Comparison of ENCODE assay signal across 9 mouse cellular contexts in the genomic region with DNA sequence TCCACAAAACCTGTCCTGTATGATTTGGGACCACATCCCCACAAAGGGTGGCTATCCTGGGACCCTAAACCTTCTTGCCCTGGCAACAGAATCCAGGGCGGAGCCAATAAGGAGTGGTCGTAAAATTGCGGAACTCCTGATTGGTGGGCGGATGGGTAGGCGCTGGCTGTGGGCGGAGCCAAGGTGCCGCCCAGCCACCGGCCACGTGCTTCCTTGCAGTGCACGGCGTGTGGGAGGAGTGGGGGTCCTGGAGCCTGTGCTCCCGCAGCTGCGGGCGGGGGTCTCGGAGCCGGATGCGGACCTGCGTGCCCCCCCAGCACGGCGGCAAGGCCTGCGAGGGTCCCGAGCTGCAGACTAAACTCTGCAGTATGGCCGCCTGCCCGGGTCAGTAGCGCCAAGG. TPM values are rescaled to one million over a fixed set of nuclear protein-coding genes. Genes with fewer than 3 reads are reported as not detected.
A peak's percentile ranks its signal among the peaks of the same experiment; 100 is the strongest.
DNase-seq lines count a peak whose midpoint lies in the region; ATAC-seq and TF ChIP-seq lines count a peak whose summit lies in the region.
"Had no signal": no experiment of that assay in that cellular context is flagged by ENCODE, and none has a peak within 500 bp of the region (broad histone marks: within the 10 kb centered on the region; RNA-seq: fewer than 3 reads in every experiment).

No protein-coding gene starts in this region.

- peak; percentile 73 for DNase-seq in ES-CJ7 (ENCODE audit: low read depth, low spot score)
- DNase-seq in right cerebral cortex, postnatal 36 days (ENCODE audit: low spot score in 2 of 2): no peak
- DNase-seq in left cerebral cortex, adult 11 months (ENCODE audit: low spot score): no peak
- no peak for DNase-seq in gastrocnemius, postnatal 4 days (ENCODE audit: low spot score in 2 of 2)
- no peak for DNase-seq in layer of hippocampus, adult 9-10 months (ENCODE audit: low spot score)

- H3K9me3 ChIP-seq in E14TG2a.4 (ENCODE audit: low read length): no peaks in the 10 kb centered on the region

- TF ChIP-seq CTCF in E14TG2a.4 (conservative IDR thresholded peaks at IDR 0.05; ENCODE audit: low read length): no peak

- peaks cover 2% of the 10 kb centered on the region for H3K36me3 ChIP-seq in E14TG2a.4 (ENCODE audit: insufficient read depth, low read length)

- peaks cover 58% of the 10 kb centered on the region for H3K4me1 ChIP-seq in E14TG2a.4 (replicated peaks; ENCODE audit: low read depth, low read length)

- peak overlapping the region; percentile 78 for H3K4me3 ChIP-seq in E14TG2a.4 (replicated peaks; ENCODE audit: low read length)
- H3K4me3 ChIP-seq: myocyte had no signal

- H3K27me3 ChIP-seq in E14TG2a.4 (ENCODE audit: insufficient read depth, low read length): peaks cover 62% of the 10 kb centered on the region

- ATAC-seq in granulocyte monocyte progenitor cell, adult 5-6 weeks (replicated peaks; ENCODE audit: poor library complexity, severe bottlenecking): peak; percentile 79
- ATAC-seq in megakaryocyte, adult 5-6 weeks (ENCODE audit: poor library complexity, severe bottlenecking): 0 out of 2 replicates have a peak, but pooled peaks have one; percentile 21

RNA-seq across cellular contexts. Expression of a gene that starts 21.9 kb away (rescaled TPM):
- not detected in 2 replicates for total RNA-seq in granulocyte monocyte progenitor cell, adult 5-6 weeks (2014; fragmentation: Nextera tagmentation)
- total RNA-seq in granulocyte monocyte progenitor cell, adult 5-6 weeks (2017): 0.13 TPM in 1 of 2 replicates, not detected in the other
- not detected in 2 replicates for total RNA-seq in megakaryocyte, adult 5-6 weeks (2015)
- total RNA-seq in megakaryocyte, adult 5-6 weeks (2017): 0.04 and 1.9 TPM in 2 replicates
- total RNA-seq in gastrocnemius, postnatal 4 days (2021): 1 to 10 TPM; 3.0 to 5.1 TPM

RNA-seq across cellular contexts. Expression of a gene that starts 41.1 kb away (rescaled TPM):
- total RNA-seq in granulocyte monocyte progenitor cell, adult 5-6 weeks (2014; fragmentation: Nextera tagmentation): 0.21 TPM in 1 of 2 replicates, not detected in the other
- 0.52 and 1.9 TPM in 2 replicates for total RNA-seq in granulocyte monocyte progenitor cell, adult 5-6 weeks (2017)
- total RNA-seq in megakaryocyte, adult 5-6 weeks (2015): not detected in 2 replicates
- not detected in 2 replicates for total RNA-seq in megakaryocyte, adult 5-6 weeks (2017)
- total RNA-seq in gastrocnemius, postnatal 4 days (2021): 100 to 1,000 TPM; 125 to 153 TPM

Comparison
In these comparisons a context has a peak if more than half of its experiments do, and no peak if none do; other contexts are left out.
1. RNA of a gene that starts 41.1 kb away (total RNA-seq): 125 to 153 TPM in gastrocnemius, postnatal 4 days; 0.21 to 1.9 TPM in granulocyte monocyte progenitor cell, adult 5-6 weeks and not detected in megakaryocyte, adult 5-6 weeks; every median in the first group is over 10 times any median in the second.